Mouse (Mus musculus): ENCODE data around the gene Iqschfp. TPM values are rescaled to one million over a fixed set of nuclear protein-coding genes. Genes with fewer than 3 reads are reported as not detected.

The Iqschfp gene
- polyA plus RNA-seq, 1 experiment from 2014 or later = not detected

GRCm38 (mm10) chr3:68419792-68420191, 527.8 kb downstream of the Iqschfp start:
- no peak overlapping the region for H3K9ac ChIP-seq (replicated peaks)
- H3K4me1 ChIP-seq (ENCODE audit: insufficient read depth) = no peaks in the 10 kb centered on the region
- DNase-seq = no peak
- H3K27ac ChIP-seq (ENCODE audit: low read depth) = no peak overlapping the region
- no peaks in the 10 kb centered on the region for H3K27me3 ChIP-seq (ENCODE audit: insufficient read depth, low read length)
- WGBS (ENCODE audit: insufficient replicate concordance) = 76% methylated on average over 4 of the region's 4 CpGs
- no peak for TF ChIP-seq CTCF (IDR thresholded peaks at IDR 0.05; ENCODE audit: low read depth)
- TF ChIP-seq EP300 (IDR thresholded peaks at IDR 0.05; ENCODE audit: low read depth) = no peak
- no peak overlapping the region for H3K4me3 ChIP-seq (ENCODE audit: low read depth, low read length)
- no peaks in the 10 kb centered on the region for H3K9me3 ChIP-seq (ENCODE audit: low read length)
- H3K4me2 ChIP-seq (ENCODE audit: low read depth, low read length) = no peak overlapping the region
- ATAC-seq = no peak
- no peaks in the 10 kb centered on the region for H3K36me3 ChIP-seq (replicated peaks; ENCODE audit: insufficient read depth, low read length)

DNA sequence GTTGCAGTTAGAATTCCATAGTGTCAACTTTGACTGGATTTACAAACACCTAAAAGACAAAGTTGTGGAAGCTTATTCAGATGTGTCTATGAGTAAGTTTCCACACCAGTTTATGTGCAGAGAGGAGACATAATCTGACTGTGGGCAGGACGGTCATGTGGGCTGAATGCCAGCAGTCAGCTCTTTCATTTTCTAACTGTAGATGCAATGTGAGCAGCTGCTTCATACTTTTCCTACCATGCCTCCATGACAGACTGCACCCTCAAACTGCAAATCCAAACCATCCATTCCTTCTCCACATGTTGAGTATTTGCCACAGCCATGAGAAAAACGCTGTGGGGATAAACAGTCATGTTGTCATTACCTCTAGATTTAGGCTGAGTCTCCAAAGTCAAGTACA, 528.9 kb downstream of the Iqschfp start:
- Histone ChIP-seq H3K4me2 (ENCODE audit: low read depth, low read length) (no peak overlapping the region), H3K4me1 (ENCODE audit: insufficient read depth) (no peaks in the 10 kb centered on the region), H3K9ac (replicated peaks) (no peak overlapping the region), H3K36me3 (replicated peaks; ENCODE audit: insufficient read depth, low read length) (no peaks in the 10 kb centered on the region), H3K4me3 (ENCODE audit: low read depth, low read length) (no peak overlapping the region), H3K27ac (ENCODE audit: low read depth) (no peak overlapping the region), H3K9me3 (ENCODE audit: low read length) (no peaks in the 10 kb centered on the region), H3K27me3 (ENCODE audit: insufficient read depth, low read length) (no peaks in the 10 kb centered on the region)
- 66% methylated on average over 2 of the region's 2 CpGs for WGBS (ENCODE audit: insufficient replicate concordance)
- TF ChIP-seq EP300 (IDR thresholded peaks at IDR 0.05; ENCODE audit: low read depth) (no peak), CTCF (IDR thresholded peaks at IDR 0.05; ENCODE audit: low read depth) (no peak)
- no peak for DNase-seq
- ATAC-seq = no peak

- H3K27ac ChIP-seq (ENCODE audit: low read depth) = no peak overlapping the region
- ATAC-seq (no peak), DNase-seq (no peak)
- no peak for TF ChIP-seq EP300 (IDR thresholded peaks at IDR 0.05; ENCODE audit: low read depth)
- no peak for TF ChIP-seq CTCF (IDR thresholded peaks at IDR 0.05; ENCODE audit: low read depth)
- H3K9ac ChIP-seq (replicated peaks) = no peak overlapping the region
- no peaks in the 10 kb centered on the region for H3K9me3 ChIP-seq (ENCODE audit: low read length)
- H3K4me2 ChIP-seq (ENCODE audit: low read depth, low read length) = no peak overlapping the region
- WGBS (ENCODE audit: insufficient replicate concordance) = 70% methylated on average over 2 of the region's 2 CpGs
- H3K4me3 ChIP-seq (ENCODE audit: low read depth, low read length) = no peak overlapping the region
- H3K4me1 ChIP-seq (ENCODE audit: insufficient read depth) = no peaks in the 10 kb centered on the region
- no peaks in the 10 kb centered on the region for H3K27me3 ChIP-seq (ENCODE audit: insufficient read depth, low read length)
- H3K36me3 ChIP-seq (replicated peaks; ENCODE audit: insufficient read depth, low read length) = no peaks in the 10 kb centered on the region
Observed at GRCm38 (mm10) chr3:68421849-68422248, 529.8 kb downstream of the Iqschfp start.

DNA sequence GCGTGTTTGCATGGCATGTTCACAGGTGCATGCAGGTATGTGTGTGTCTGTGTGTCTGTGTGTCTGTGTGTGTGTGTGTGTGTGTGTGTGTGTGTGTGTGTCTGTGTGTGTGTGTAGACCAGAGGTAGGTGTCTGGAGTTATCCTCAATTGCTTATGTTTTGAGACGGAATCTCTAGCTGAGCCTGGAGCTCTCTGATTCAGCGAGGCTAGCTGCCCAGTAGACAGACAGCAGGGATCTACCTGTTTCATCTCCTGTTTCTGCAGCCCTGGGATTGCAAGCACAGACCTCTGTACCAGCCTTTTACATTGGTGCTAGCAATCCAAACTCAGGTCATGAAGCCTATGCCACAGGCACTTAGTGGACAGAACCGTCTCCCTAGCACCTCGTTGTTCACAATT, 536.0 kb downstream of the Iqschfp start:
- no peaks in the 10 kb centered on the region for H3K27me3 ChIP-seq (ENCODE audit: insufficient read depth, low read length)
- H3K27ac ChIP-seq (ENCODE audit: low read depth) = no peak overlapping the region
- H3K4me3 ChIP-seq (ENCODE audit: low read depth, low read length) = no peak overlapping the region
- ATAC-seq (no peak), DNase-seq (no peak)
- H3K36me3 ChIP-seq (replicated peaks; ENCODE audit: insufficient read depth, low read length) = no peaks in the 10 kb centered on the region
- H3K4me1 ChIP-seq (ENCODE audit: insufficient read depth) = no peaks in the 10 kb centered on the region
- TF ChIP-seq CTCF (IDR thresholded peaks at IDR 0.05; ENCODE audit: low read depth) (no peak), EP300 (IDR thresholded peaks at IDR 0.05; ENCODE audit: low read depth) (no peak)
- no peaks in the 10 kb centered on the region for H3K9me3 ChIP-seq (ENCODE audit: low read length)
- 80% methylated on average over 5 of the region's 5 CpGs for WGBS (ENCODE audit: insufficient replicate concordance)
- H3K9ac ChIP-seq (replicated peaks) = no peak overlapping the region
- H3K4me2 ChIP-seq (ENCODE audit: low read depth, low read length) = no peak overlapping the region

DNA sequence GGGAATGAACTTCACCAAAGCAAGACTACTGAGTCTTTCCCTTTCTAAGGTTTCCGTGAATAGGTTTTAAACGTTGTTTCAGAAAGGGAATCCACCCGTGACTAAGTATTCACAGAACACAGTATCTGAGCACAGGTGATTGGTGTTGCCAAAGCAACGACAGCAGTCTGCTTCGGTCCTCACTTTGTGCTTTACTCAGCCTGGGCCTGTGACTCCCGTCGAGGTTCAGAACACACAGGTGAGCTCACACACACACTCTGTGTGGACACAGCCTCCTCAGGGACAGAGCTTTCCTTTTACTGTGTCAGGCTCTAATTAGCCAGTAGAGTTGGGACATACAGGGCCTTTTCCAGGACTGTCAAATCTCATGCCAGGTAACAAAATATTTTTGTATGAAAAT, 542.4 kb downstream of the Iqschfp start:
- 68% methylated on average over 7 of the region's 7 CpGs for WGBS (ENCODE audit: insufficient replicate concordance)
- Histone ChIP-seq H3K9me3 (ENCODE audit: low read length) (no peaks in the 10 kb centered on the region), H3K4me1 (ENCODE audit: insufficient read depth) (no peaks in the 10 kb centered on the region), H3K36me3 (replicated peaks; ENCODE audit: insufficient read depth, low read length) (no peaks in the 10 kb centered on the region), H3K9ac (replicated peaks) (no peak overlapping the region), H3K27me3 (ENCODE audit: insufficient read depth, low read length) (no peaks in the 10 kb centered on the region), H3K27ac (ENCODE audit: low read depth) (no peak overlapping the region), H3K4me3 (ENCODE audit: low read depth, low read length) (no peak overlapping the region), H3K4me2 (ENCODE audit: low read depth, low read length) (no peak overlapping the region)
- DNase-seq (no peak), ATAC-seq (no peak)
- TF ChIP-seq CTCF (IDR thresholded peaks at IDR 0.05; ENCODE audit: low read depth) (no peak), EP300 (IDR thresholded peaks at IDR 0.05; ENCODE audit: low read depth) (no peak)

- no peak overlapping the region for H3K9ac ChIP-seq (replicated peaks)
- H3K36me3 ChIP-seq (replicated peaks; ENCODE audit: insufficient read depth, low read length) = no peaks in the 10 kb centered on the region
- DNase-seq (no peak), ATAC-seq (no peak)
- H3K9me3 ChIP-seq (ENCODE audit: low read length) = no peaks in the 10 kb centered on the region
- TF ChIP-seq EP300 (IDR thresholded peaks at IDR 0.05; ENCODE audit: low read depth) = no peak
- no peak for TF ChIP-seq CTCF (IDR thresholded peaks at IDR 0.05; ENCODE audit: low read depth)
- H3K27me3 ChIP-seq (ENCODE audit: insufficient read depth, low read length) = no peaks in the 10 kb centered on the region
- no peaks in the 10 kb centered on the region for H3K4me1 ChIP-seq (ENCODE audit: insufficient read depth)
- no peak overlapping the region for H3K27ac ChIP-seq (ENCODE audit: low read depth)
- no peak overlapping the region for H3K4me2 ChIP-seq (ENCODE audit: low read depth, low read length)
- H3K4me3 ChIP-seq (ENCODE audit: low read depth, low read length) = no peak overlapping the region
- 79% methylated on average over 2 of the region's 2 CpGs for WGBS (ENCODE audit: insufficient replicate concordance)
Observed at GRCm38 (mm10) chr3:68434897-68435296, 542.9 kb downstream of the Iqschfp start.

GRCm38 (mm10) chr3:68448480-68448879, 556.4 kb downstream of the Iqschfp start:
- no peak for DNase-seq
- H3K9me3 ChIP-seq (ENCODE audit: low read length) = no peaks in the 10 kb centered on the region
- H3K4me2 ChIP-seq (ENCODE audit: low read depth, low read length) = no peak overlapping the region
- H3K27ac ChIP-seq (ENCODE audit: low read depth) = no peak overlapping the region
- no peaks in the 10 kb centered on the region for H3K27me3 ChIP-seq (ENCODE audit: insufficient read depth, low read length)
- no peak overlapping the region for H3K4me3 ChIP-seq (ENCODE audit: low read depth, low read length)
- 52% methylated on average over 2 of the region's 2 CpGs for WGBS (ENCODE audit: insufficient replicate concordance)
- no peak for ATAC-seq
- TF ChIP-seq CTCF (IDR thresholded peaks at IDR 0.05; ENCODE audit: low read depth) (no peak), EP300 (IDR thresholded peaks at IDR 0.05; ENCODE audit: low read depth) (no peak)
- no peaks in the 10 kb centered on the region for H3K4me1 ChIP-seq (ENCODE audit: insufficient read depth)
- no peak overlapping the region for H3K9ac ChIP-seq (replicated peaks)
- no peaks in the 10 kb centered on the region for H3K36me3 ChIP-seq (replicated peaks; ENCODE audit: insufficient read depth, low read length)

Data from liver, postnatal 0 days (tissue).